Mouse (Mus musculus) adrenal gland (tissue): ENCODE measurements around the gene Pkd1l1.

ENCODE experiments used
- intact Hi-C: fragments of 180-260 bp; cut with DNase I; formaldehyde crosslinking; loops from one replicate; pipeline ENCODE4 v1.15.1; 2025
- long read RNA-seq, 2 experiments: library from polyadenylated mRNA; unstranded; transcript quantifications; one replicate each; pipeline ENCODE4 v2.0.0; 2020; ENCODE audit warnings: borderline replicate concordance in 1 of 2; ENCODE audit not compliant: insufficient replicate concordance in 1 of 2

The Pkd1l1 gene
- long read RNA-seq, experiment 1: 0 reads
- long read RNA-seq, experiment 2: 0 reads

- intact Hi-C loops: no loop called here
Measured at GRCm38 (mm10) chr11:8973166-8973565, at the start of gene Pkd1l1. Pkd1l1 (minus strand) TSS chr11:8973266.

DNA sequence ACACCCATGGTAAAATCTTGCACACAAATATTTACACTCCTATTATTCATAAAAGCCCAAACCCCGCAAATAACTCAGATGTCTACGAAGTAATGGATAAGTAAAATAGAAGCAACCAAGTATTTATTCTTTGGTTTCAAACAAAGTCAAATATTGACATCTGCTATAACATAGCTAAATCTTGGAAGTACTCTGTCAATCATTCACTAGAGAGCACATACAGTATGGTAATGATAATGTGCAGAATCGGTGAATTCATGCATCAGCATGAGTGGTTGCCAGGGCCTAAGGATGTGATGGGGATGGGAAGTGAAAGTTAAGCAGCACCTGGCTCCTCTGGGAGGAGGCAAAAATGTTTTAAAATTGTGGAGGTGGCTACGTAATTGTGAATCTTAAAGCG, 47.1 kb upstream of the Pkd1l1 start:
- intact Hi-C loops: no loop called here

- intact Hi-C loops: no loop called here
Measured at GRCm38 (mm10) chr11:9018491-9019267, 45.6 kb upstream of the Pkd1l1 start.

DNA sequence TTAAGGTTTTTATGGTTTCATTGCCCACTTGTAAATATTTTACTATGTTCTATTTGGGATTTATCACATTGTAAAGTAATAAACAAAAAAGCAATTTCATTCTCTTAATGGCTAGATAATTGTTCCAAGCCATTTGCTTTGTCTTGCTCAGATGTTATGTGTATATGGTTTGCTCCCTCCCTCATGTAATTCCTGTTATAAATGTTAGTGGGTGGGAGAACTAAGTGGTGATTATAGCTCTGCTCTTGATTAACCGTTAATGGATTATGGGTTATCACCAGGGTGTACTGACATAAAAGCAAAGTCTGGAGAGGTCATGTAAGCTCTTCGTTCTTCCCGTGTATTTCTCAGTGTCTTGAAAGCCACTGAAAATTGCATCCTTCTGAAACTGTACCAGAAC, 41.7 kb upstream of the Pkd1l1 start:
- intact Hi-C loops: no loop called here

GRCm38 (mm10) chr11:9011348-9011747, 38.3 kb upstream of the Pkd1l1 start:
- intact Hi-C loops: no loop called here

GRCm38 (mm10) chr11:9010853-9011339, 37.8 kb upstream of the Pkd1l1 start, which contains the start of gene Hus1:
Hus1 (minus strand) TSS chr11:9011191.
- intact Hi-C loops: no loop called here

GRCm38 (mm10) chr11:9010416-9010815, 37.4 kb upstream of the Pkd1l1 start:
- intact Hi-C loops: no loop called here

GRCm38 (mm10) chr11:9008761-9009160, 35.7 kb upstream of the Pkd1l1 start:
- intact Hi-C loops: no loop called here

- intact Hi-C loops: no loop called here
Measured at GRCm38 (mm10) chr11:8988084-8988483, 15.0 kb upstream of the Pkd1l1 start.

DNA sequence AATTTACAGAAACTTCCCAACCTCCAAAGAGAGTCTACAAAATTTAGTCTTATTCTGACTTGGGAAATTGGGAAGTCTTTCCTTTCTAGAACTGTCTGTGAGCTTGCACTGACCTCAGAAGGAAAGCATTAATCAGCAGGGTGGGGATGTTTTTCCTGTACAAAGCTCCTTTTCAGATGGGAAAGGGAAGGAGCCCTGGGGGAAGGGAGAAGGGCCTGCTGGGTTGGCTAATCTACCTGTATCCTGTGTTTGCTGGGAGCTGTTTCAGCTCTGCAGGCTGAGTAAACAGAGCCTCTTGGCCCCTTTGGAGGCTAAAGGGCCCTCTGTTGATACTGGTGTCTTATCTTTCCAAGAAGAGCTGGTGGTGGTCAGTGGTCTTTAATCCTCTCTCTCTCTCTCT, 13.0 kb upstream of the Pkd1l1 start:
- intact Hi-C loops: no loop called here

GRCm38 (mm10) chr11:8983237-8983861, 10.3 kb upstream of the Pkd1l1 start:
- intact Hi-C loops: loop anchor here (1.0 kb wide), 1 partner anchor 153 kb away; no protein-coding TSS in a partner anchor

- intact Hi-C loops: no loop called here
Measured at GRCm38 (mm10) chr11:8978154-8978553, 5.1 kb upstream of the Pkd1l1 start.

DNA sequence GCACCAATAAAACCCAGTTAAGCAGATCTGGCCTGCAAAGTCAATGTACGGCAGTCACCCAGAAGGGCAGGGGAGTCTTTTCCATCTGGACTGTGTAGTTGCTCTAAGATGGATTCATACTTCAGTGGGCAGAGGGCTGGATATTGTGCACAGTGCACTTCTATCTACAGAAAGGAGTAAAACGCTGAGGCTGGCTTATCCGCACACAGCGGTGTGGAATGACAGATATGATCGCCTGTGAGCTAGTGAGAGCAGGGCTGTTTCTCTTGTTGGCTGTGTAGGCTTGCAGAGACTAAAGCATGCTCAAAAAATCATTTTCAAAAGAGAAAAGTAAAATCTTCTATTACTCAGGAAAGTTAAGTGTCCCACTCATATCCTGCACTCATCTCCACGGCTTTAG, 973 bp downstream of the Pkd1l1 start:
- intact Hi-C loops: no loop called here

DNA sequence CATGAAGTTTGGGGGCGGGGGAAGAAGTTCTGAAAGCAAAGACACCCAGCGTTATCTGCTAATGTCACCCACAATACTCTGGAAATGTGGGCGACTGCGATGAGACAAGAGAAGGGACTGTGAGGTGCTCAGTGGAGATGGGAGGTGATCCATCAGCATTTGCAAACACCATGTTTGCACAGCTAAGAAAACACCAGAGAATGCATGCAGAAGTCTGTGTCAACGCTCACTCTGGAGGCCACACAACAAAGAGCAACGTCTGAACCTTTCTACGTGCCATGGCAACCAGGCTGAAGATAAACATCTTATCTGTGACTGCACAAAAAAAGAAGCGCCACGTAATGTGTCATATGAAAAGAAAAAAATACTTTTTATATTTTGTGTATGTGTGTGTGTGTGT, 2.6 kb downstream of the Pkd1l1 start:
- intact Hi-C loops: no loop called here

- intact Hi-C loops: no loop called here
Measured at GRCm38 (mm10) chr11:8968094-8968493, 5.0 kb downstream of the Pkd1l1 start.

GRCm38 (mm10) chr11:8958572-8958971, 14.5 kb downstream of the Pkd1l1 start:
- intact Hi-C loops: loop anchor here (10.0 kb wide), 1 partner anchor 424 kb away; no protein-coding TSS in a partner anchor

GRCm38 (mm10) chr11:8958108-8958507, 15.0 kb downstream of the Pkd1l1 start:
- intact Hi-C loops: loop anchor here (10.0 kb wide), 1 partner anchor 423 kb away; no protein-coding TSS in a partner anchor

DNA sequence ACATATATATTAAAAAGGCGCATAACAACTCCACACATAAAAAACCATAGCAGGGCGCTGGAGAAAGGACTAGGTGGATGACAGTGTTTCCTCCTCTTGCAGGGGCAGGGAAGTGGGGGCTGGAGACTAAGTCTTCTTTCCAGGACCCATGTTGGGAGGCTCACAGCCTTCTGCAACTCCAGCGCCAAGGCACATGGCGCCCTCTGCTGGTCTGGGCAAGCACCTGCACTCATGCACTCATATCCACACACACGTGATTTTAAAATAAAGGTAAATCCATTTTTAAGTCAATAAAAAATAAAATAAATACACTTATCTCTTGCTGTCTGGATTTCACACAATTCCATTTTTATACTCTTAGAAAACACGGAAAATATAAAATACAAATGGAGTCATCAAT, 16.0 kb downstream of the Pkd1l1 start:
- intact Hi-C loops: loop anchor here (2.0 to 10.0 kb wide), 2 partner anchors 422 to 530 kb away; no protein-coding TSS in a partner anchor

- intact Hi-C loops: loop anchor here (2.0 to 10.0 kb wide), 2 partner anchors 421 to 529 kb away; no protein-coding TSS in a partner anchor
Measured at GRCm38 (mm10) chr11:8955678-8956077, 17.4 kb downstream of the Pkd1l1 start.

DNA sequence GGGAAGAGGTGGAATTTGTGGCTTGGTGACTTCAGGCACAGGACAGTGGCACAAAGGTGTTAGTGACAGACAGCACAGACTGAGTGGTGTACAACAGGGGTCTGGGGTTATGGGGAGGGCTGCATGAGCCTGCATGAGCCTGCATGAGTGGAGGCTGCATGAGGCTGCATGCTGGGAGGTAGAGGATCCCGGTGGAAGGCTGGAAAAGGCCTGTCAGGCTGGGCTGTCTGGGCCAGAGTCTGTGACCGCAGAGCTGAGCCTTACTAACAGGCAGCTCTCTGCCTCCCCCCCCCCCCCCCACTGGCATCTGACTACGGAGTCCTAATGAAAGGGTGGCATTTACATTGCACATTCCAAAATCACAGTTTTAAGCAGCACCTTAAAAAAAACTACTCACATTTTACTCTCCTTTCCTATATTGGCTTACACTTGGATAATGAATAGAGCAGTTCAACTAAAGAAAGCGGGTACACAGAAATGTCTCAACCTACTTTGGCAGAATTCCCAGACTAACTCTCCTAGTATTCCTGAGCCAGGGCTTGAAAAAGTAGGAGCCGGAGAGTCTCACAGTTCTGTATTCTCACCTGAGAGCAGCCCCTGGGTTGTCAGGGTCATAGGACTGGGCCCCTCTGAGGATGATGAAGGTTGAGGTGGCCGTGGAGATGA, 23.2 kb downstream of the Pkd1l1 start:
- intact Hi-C loops: loop anchor here (10.0 kb wide), 1 partner anchor 415 kb away; no protein-coding TSS in a partner anchor

DNA sequence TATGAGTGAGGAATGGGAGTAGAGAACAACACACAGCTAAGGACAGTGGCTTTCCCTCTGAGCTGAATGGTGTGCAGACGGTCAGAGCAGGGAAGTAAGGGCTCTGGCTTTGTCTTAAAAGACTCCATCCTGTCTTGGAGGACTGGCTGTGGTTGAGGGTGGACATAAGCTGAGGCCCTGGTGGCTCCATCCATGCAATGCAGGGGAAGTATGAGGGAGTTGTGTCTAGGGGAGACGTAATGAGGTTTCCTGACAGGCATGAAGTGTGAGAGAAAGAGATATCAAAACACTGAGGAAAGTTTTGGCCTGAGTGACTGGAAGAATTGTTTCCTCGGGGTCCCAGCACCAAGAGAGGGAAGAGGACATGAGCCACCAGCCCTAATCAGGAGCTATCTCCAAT, 24.2 kb downstream of the Pkd1l1 start:
- intact Hi-C loops: no loop called here

- intact Hi-C loops: no loop called here
Measured at GRCm38 (mm10) chr11:8944114-8944513, 29.0 kb downstream of the Pkd1l1 start.
